Mouse (Mus musculus): ENCODE results near the gene Aldh1a1. TPM values are rescaled to one million over a fixed set of nuclear protein-coding genes. Genes with fewer than 3 reads are reported as not detected.

Gene Aldh1a1
- polyA plus RNA-seq (2015; fragmentation: Nextera tagmentation; extraction: Ambion mirVana) = 16.0 and 22.3 TPM in 2 replicates

GRCm38 (mm10) chr19:20492491-20492890 lies at the start of gene Aldh1a1:
Gene Aldh1a1, plus strand, starts transcription at chr19:20492715.

Other genes with a start within 250 kb of the Aldh1a1 start
- 243 and 275 TPM in 2 replicates for gene Anxa1, start 101.8 kb upstream of the Aldh1a1 start, polyA plus RNA-seq (2015; fragmentation: Nextera tagmentation; extraction: Ambion mirVana)
- gene Aldh1a7, start 234.8 kb downstream of the Aldh1a1 start, polyA plus RNA-seq (2015; fragmentation: Nextera tagmentation; extraction: Ambion mirVana) = 35.2 and 38.9 TPM in 2 replicates

Data from urinary bladder, postnatal 0 days (tissue).